Mouse (Mus musculus) stomach, embryonic 15.5 days (tissue): ENCODE measurements around the gene Pcnx. TPM values are rescaled to one million over a fixed set of nuclear protein-coding genes. Genes with fewer than 3 reads are reported as not detected.

Experiments
- ATAC-seq: fragments of 200-750 bp; cut with Nextera tagmentation; 2 replicates; pipeline ENCODE4 v1.8.0; 2017; ENCODE audit warnings: low read depth, moderate number of reproducible peaks, moderate TSS enrichment; ENCODE audit not compliant: insufficient read depth, low FRiP score
- H3K27ac ChIP-seq: fragments of 300-500 bp; sonication (generic); 2 replicates; pipeline ENCODE4 v1.5.1; 2015; ENCODE audit warnings: mild to moderate bottlenecking, inconsistent platforms
- H3K27me3 ChIP-seq: fragments of 300-500 bp; sonication (generic); replicated peaks from 2 replicates; pipeline ENCODE4 v1.6.1; 2015; ENCODE audit warnings: inconsistent platforms
- H3K36me3 ChIP-seq: fragments of 300-500 bp; sonication (generic); 2 replicates; pipeline ENCODE4 v1.6.1; 2015; ENCODE audit warnings: inconsistent platforms
- H3K4me1 ChIP-seq: fragments of 300-500 bp; sonication (generic); 2 replicates; pipeline ENCODE4 v1.6.1; 2015; ENCODE audit warnings: inconsistent platforms
- H3K4me2 ChIP-seq: fragments of 300-500 bp; sonication (generic); 2 replicates; pipeline ENCODE4 v1.6.1; 2015; ENCODE audit warnings: mild to moderate bottlenecking, inconsistent platforms
- H3K4me3 ChIP-seq: fragments of 300-500 bp; sonication (generic); replicated peaks from 2 replicates; pipeline ENCODE4 v1.5.1; 2015; ENCODE audit warnings: inconsistent platforms
- H3K9ac ChIP-seq: fragments of 300-500 bp; sonication (generic); 2 replicates; pipeline ENCODE4 v1.6.1; 2015; ENCODE audit warnings: inconsistent platforms
- H3K9me3 ChIP-seq: fragments of 300-500 bp; sonication (generic); 2 replicates; pipeline ENCODE4 v1.6.1; 2016; ENCODE audit warnings: inconsistent platforms
- WGBS: fragments of 180-500 bp; shearing (Covaris S2); methylation state at CpG from one replicate; pipeline ENCODE4 v1.1.7; 2015; 5-methylcytosine and 5-hydroxymethylcytosine counted together
- polyA plus RNA-seq: library from polyadenylated mRNA; unstranded; fragments of >200 nt; fragmentation: Nextera tagmentation; extraction: Ambion mirVana; gene quantifications from 2 replicates; pipeline ENCODE4 v1.2.1, GENCODE M21; 2015

Gene Pcnx
- polyA plus RNA-seq, 1 experiment from 2014 or later = 8.2 TPM

- 25% methylated on average over 4 of the region's 4 CpGs for WGBS
- H3K27ac ChIP-seq = peak overlapping the region; percentile 65
Observed at GRCm38 (mm10) chr12:81857251-81857650, 2.6 kb upstream of the Pcnx start.

DNA sequence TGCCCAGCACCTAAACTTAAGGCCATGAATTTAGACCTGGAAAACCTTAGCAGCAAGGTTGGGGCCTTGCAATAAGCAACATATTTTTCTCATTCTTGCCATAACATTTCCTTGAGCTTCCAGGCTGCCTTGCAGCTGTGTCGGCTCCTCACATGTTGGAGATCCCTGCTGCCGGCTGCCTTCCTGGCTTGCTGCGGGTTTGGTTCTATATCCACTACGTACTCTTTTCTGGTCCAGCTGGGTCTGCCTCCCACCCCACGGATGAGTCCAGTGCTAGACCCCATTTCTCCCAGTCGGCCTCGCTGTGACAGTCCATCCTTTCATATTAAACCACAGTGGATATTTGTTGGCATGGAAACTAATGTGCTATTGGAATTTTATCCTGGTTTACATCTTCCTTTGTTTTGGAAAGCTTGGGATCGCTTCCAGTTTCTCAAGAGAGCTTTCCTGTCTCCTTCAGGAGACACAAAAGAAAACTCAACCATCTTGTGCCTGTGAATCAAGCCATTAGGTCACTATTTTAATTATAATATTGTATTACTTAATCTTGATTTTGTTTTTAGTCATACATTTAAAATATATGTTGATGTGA is 1.7 kb upstream of the Pcnx start:
- Histone ChIP-seq H3K9ac (no peak overlapping the region), H3K4me3 (no peak overlapping the region), H3K36me3 (no peaks in the 10 kb centered on the region), H3K9me3 (no peaks in the 10 kb centered on the region), H3K27me3 (no peaks in the 10 kb centered on the region), H3K4me1 (peaks cover 40% of the 10 kb centered on the region), H3K27ac (peak overlapping the region; percentile 65), H3K4me2 (no peak overlapping the region)
- no peak for ATAC-seq
- 29% methylated on average over 8 of the region's 8 CpGs for WGBS

More at GRCm38 (mm10) chr12:81857251-81857650, 2.6 kb upstream of the Pcnx start:
- no peak for ATAC-seq
- peaks cover 32% of the 10 kb centered on the region for H3K4me1 ChIP-seq
- H3K36me3 ChIP-seq = no peaks in the 10 kb centered on the region
- H3K9me3 ChIP-seq = no peaks in the 10 kb centered on the region
- no peak overlapping the region for H3K4me2 ChIP-seq
- H3K4me3 ChIP-seq = no peak overlapping the region
- no peaks in the 10 kb centered on the region for H3K27me3 ChIP-seq
- H3K9ac ChIP-seq = no peak overlapping the region

GRCm38 (mm10) chr12:81860308-81861181 is 722 bp downstream of the Pcnx start:
- H3K27ac ChIP-seq = peak overlapping the region; percentile 91
- peak overlapping the region; percentile 91 for H3K4me3 ChIP-seq
- peak overlapping the region; percentile 55 for H3K4me2 ChIP-seq
- H3K9me3 ChIP-seq = no peaks in the 10 kb centered on the region
- peak; percentile 61 for ATAC-seq
- H3K36me3 ChIP-seq = no peaks in the 10 kb centered on the region
- under 1% methylated on average over 99 of the region's 107 CpGs for WGBS
- H3K4me1 ChIP-seq = peaks cover 40% of the 10 kb centered on the region
- no peaks in the 10 kb centered on the region for H3K27me3 ChIP-seq
- peak overlapping the region; percentile 96 for H3K9ac ChIP-seq

GRCm38 (mm10) chr12:81861199-81862085 is 1.6 kb downstream of the Pcnx start:
- H3K9me3 ChIP-seq = no peaks in the 10 kb centered on the region
- WGBS = 28% methylated on average over 18 of the region's 18 CpGs
- ATAC-seq = no peak
- H3K27ac ChIP-seq = peak overlapping the region; percentile 91
- H3K36me3 ChIP-seq = no peaks in the 10 kb centered on the region
- peak overlapping the region; percentile 91 for H3K4me3 ChIP-seq
- H3K9ac ChIP-seq = peak overlapping the region; percentile 96
- peaks cover 39% of the 10 kb centered on the region for H3K4me1 ChIP-seq
- no peaks in the 10 kb centered on the region for H3K27me3 ChIP-seq
- peak overlapping the region; percentile 55 for H3K4me2 ChIP-seq

- Histone ChIP-seq H3K9me3 (no peaks in the 10 kb centered on the region), H3K36me3 (no peaks in the 10 kb centered on the region), H3K9ac (no peak overlapping the region), H3K4me1 (peaks cover 30% of the 10 kb centered on the region), H3K27ac (no peak overlapping the region), H3K4me3 (peak overlapping the region; percentile 91; the same call in 1 of the 2 replicates), H3K27me3 (no peaks in the 10 kb centered on the region), H3K4me2 (peak overlapping the region; percentile 55)
- no peak for ATAC-seq
- WGBS = 32% methylated on average over 8 of the region's 8 CpGs
Observed at GRCm38 (mm10) chr12:81862351-81862802, 2.6 kb downstream of the Pcnx start.

- no peaks in the 10 kb centered on the region for H3K27me3 ChIP-seq
- H3K4me2 ChIP-seq = no peak overlapping the region
- H3K36me3 ChIP-seq = no peaks in the 10 kb centered on the region
- H3K4me1 ChIP-seq = peaks cover 18% of the 10 kb centered on the region
- WGBS = 78% methylated on average over 4 of the region's 4 CpGs
- no peak overlapping the region for H3K4me3 ChIP-seq
- no peak for ATAC-seq
- no peaks in the 10 kb centered on the region for H3K9me3 ChIP-seq
- H3K9ac ChIP-seq = no peak overlapping the region
- no peak overlapping the region for H3K27ac ChIP-seq
Observed at GRCm38 (mm10) chr12:81863949-81864348, 4.1 kb downstream of the Pcnx start.

DNA sequence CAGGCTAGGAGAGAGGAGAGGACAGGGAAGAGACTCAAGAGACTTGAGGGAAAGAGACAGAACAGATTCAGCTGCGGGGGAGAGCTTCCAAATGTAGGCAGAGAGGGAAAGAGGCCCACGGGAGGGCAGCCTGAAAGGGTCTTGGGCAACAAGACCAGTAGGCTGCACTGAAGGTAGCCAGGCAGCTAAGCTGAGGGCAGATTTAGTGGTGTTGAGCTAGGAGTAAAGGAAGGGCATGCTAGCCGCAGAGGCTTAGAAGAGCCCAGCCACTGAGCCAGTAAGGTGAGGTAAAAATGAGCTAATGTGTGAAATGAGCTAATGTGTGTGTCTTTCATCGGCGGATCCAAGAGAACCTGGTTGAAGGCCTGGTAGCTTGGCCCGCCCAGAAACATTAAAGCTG is 5.4 kb downstream of the Pcnx start:
- no peak overlapping the region for H3K4me3 ChIP-seq
- H3K36me3 ChIP-seq = no peaks in the 10 kb centered on the region
- no peak overlapping the region for H3K9ac ChIP-seq
- H3K4me2 ChIP-seq = no peak overlapping the region
- no peak overlapping the region for H3K27ac ChIP-seq
- peaks cover 22% of the 10 kb centered on the region for H3K4me1 ChIP-seq
- H3K27me3 ChIP-seq = no peaks in the 10 kb centered on the region
- no peak for ATAC-seq
- H3K9me3 ChIP-seq = no peaks in the 10 kb centered on the region
- WGBS = 88% methylated on average over 6 of the region's 6 CpGs

- no peaks in the 10 kb centered on the region for H3K36me3 ChIP-seq
- no peak for ATAC-seq
- no peak overlapping the region for H3K27ac ChIP-seq
Observed at GRCm38 (mm10) chr12:81867316-81867715, 7.5 kb downstream of the Pcnx start.

DNA sequence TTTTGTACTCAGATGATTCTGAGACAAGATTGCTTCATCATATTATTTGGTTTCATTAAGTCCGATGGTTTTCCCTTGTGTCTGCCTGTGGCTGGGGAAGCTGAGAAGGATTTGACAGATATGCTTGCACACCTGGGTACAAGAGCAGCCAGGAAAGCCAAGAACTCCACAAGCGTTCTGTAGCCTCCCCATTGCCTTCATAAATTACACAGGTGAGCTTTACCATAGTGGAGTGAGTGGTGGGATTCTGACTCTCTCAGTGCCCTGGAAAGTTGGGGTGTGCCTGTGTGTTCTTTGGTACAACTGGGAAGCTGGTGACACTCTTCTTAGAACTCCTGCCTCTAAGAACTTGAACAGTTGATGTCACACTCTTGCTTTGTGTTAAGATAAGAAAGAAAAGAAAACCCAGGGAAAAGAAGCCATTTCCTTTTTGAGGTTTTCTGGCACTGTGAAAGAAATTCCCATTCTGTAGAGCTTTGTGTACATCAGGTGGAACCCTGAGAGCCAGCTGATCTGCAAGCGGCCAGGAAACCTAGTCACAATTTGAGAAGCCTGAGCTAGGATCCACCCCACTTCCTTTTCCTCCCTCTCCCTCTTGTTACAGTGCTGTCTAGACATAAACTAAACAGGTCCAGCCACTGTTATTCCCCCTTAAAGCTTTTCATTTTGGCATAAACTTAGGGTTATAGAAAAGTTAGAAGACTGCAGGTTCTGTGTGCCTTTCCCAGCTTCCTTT is 9.6 kb downstream of the Pcnx start:
- Histone ChIP-seq H3K4me1 (peaks cover 14% of the 10 kb centered on the region; the same call in 1 of the 2 replicates), H3K4me2 (no peak overlapping the region), H3K9me3 (no peaks in the 10 kb centered on the region), H3K9ac (no peak overlapping the region), H3K4me3 (no peak overlapping the region), H3K27me3 (no peaks in the 10 kb centered on the region), H3K27ac (peak overlapping the region; percentile 28; the same call in 1 of the 2 replicates), H3K36me3 (no peaks in the 10 kb centered on the region)
- no peak for ATAC-seq
- 49% methylated on average over 3 of the region's 3 CpGs for WGBS

More at GRCm38 (mm10) chr12:81867316-81867715, 7.5 kb downstream of the Pcnx start:
- Histone ChIP-seq H3K9me3 (no peaks in the 10 kb centered on the region), H3K27me3 (no peaks in the 10 kb centered on the region), H3K4me3 (no peak overlapping the region), H3K4me1 (peaks cover 17% of the 10 kb centered on the region), H3K4me2 (no peak overlapping the region), H3K9ac (no peak overlapping the region)
- WGBS = 90% methylated on average over 4 of the region's 4 CpGs

GRCm38 (mm10) chr12:81873345-81873744 is 13.5 kb downstream of the Pcnx start:
- Histone ChIP-seq H3K9me3 (no peaks in the 10 kb centered on the region), H3K4me1 (0 out of 2 replicates have a peak, but pooled peaks cover 14% of the 10 kb centered on the region), H3K4me2 (no peak overlapping the region), H3K36me3 (no peaks in the 10 kb centered on the region), H3K9ac (no peak overlapping the region), H3K4me3 (no peak overlapping the region), H3K27me3 (no peaks in the 10 kb centered on the region), H3K27ac (no peak overlapping the region)
- ATAC-seq = no peak
- WGBS = 67% methylated on average over 4 of the region's 4 CpGs

GRCm38 (mm10) chr12:81880161-81880560 is 20.3 kb downstream of the Pcnx start:
- Histone ChIP-seq H3K36me3 (no peaks in the 10 kb centered on the region), H3K9ac (no peak overlapping the region), H3K9me3 (no peaks in the 10 kb centered on the region), H3K27me3 (no peaks in the 10 kb centered on the region), H3K4me1 (no peaks in the 10 kb centered on the region), H3K4me3 (no peak overlapping the region), H3K27ac (no peak overlapping the region), H3K4me2 (no peak overlapping the region)
- WGBS = 95% methylated on average over 3 of the region's 3 CpGs
- ATAC-seq = no peak
